Mouse (Mus musculus): ENCODE data around the gene Qpct.
A peak's percentile ranks its signal among the peaks of the same experiment; 100 is the strongest.

Gene Qpct

DNA sequence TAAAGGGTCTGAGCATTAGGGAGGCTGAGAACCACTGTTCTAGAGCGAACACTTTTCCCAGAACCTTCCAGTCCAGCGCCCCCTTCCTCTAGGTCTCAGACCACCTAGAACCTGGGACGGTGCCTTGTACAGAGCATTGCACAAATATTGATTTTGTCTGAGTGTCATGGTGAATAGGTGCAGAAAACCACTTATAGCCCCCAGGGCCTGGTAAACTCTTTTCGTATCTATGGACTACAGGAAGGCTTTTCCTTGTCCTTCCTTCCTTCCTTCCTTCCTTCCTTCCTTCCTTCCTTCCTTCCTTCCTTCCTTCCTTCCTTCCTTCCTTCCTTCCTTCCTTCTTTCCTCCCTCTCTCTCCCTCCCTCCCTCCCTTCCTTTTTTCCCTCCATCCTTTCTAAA, at the start of gene Qpct:
Qpct (plus strand) TSS at position 301 of the 400 bp plus-strand sequence.
- no peak for DNase-seq (ENCODE audit: low spot score)

DNA sequence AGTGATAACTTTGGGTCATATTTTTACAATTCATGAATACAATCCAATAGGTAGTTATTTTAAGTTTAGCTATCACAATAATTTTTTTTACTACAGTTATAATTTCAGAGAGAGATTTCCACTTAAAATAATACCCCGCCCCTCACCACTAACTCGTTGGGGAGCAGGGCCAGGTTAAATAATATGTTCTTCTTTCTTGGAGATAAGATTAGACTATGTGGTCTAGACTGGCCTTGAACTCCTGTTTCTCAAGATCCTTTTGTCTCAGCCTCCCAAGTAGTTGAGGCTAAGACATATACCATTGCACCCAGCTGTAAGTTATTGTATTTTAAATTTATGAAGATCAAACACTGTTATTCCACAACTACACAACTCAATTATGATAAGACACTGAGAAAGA, 38.1 kb upstream of the Qpct start:
- DNase-seq (ENCODE audit: low spot score) = no peak

DNA sequence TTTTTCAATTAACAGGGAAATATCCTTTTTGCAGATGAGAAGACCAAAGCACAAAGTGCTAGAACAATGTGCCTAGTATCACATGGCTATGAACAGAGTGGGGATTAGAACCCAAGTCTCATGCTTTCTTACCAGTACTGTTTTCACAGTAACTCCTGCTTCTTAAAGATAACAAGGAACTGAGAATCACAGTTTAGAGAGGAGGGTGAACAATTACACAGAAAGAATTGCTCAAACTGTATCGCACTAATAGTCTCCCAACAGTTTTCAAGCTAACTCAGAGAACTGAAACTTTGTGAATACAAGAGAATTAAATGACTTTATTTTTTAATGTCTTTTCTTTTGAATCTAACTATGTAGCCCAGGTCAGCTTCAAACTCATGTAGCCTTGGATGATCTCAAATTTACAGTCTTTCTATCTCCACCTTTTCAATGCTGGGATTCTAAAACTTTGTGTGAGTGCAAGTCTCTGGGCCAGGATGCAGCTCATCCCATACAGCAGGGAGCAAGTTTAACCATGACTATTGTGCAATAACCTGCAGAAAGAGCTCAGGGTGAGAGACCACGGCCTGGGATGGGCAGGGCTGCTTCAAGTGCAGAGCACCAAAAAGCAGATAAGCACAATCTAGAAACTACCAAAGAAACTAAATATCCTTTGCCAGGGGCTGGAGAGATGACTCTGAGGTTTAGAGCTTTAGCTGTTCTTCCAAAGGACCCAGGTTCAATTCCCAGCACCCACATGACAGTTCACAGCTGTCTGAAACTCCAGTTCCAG, 36.6 kb upstream of the Qpct start:
- DNase-seq (ENCODE audit: low spot score) = no peak

DNA sequence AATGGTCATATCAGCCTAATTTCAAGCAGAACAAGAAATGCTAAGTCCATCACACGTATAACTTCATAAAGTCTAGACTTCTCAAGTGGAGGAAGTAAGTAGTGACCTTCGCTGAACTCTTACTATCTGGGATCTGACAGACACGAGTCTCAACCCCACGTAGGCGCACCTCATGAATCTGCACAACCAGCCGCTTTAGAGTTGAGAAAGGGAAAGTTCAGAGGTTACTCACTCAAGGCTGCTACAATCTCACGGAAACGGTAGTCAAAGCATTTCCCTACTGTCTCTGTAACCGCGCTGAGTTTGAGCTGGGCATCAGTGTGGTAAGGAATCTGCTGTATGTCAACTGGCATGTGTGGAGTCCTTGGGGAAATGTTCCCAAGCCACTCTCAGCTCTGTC, 35.9 kb upstream of the Qpct start:
- DNase-seq (ENCODE audit: low spot score) = no peak

DNA sequence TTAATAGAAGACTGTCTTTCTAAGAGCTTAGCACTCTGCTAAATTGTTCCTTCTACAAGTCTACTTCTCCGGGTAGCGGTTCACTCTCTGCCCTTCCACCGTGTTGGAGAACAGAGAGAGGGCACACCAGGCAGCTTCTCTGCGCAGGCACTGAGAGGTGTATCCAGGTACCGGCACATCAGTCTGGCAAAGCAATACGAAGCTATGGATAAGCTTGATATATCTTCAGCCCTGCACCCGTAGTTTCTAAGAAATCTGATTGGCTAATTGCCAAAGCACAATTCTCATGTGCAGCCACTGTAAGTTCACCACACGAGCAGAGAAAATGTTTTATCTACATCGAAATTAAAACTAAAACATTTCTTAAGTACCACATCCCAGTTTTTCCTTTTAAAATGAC, 33.3 kb upstream of the Qpct start:
- no peak for DNase-seq (ENCODE audit: low spot score)

DNA sequence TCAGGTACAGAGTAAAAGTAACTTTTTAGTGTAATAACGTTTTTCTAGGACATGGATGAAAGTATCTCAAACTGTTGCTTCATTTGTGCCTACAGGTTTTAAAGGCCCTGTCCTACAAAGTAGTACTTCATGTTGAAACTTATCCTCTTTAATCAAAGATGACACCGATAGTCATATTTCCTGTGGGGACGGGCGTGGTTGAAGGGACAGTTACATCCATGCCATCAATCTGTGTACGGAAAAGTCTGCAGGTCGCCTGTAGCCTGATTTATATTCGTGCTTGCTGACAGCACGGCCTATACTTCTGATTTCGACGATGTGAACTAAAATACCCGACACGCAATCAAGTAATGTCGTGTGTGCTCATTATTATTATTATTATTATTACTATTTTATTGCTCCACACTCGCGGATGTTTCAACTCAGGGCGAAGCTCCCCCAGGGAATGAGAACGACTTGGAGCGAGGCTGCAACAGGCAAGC, 31.9 kb upstream of the Qpct start:
- DNase-seq (ENCODE audit: low spot score) = no peak

DNA sequence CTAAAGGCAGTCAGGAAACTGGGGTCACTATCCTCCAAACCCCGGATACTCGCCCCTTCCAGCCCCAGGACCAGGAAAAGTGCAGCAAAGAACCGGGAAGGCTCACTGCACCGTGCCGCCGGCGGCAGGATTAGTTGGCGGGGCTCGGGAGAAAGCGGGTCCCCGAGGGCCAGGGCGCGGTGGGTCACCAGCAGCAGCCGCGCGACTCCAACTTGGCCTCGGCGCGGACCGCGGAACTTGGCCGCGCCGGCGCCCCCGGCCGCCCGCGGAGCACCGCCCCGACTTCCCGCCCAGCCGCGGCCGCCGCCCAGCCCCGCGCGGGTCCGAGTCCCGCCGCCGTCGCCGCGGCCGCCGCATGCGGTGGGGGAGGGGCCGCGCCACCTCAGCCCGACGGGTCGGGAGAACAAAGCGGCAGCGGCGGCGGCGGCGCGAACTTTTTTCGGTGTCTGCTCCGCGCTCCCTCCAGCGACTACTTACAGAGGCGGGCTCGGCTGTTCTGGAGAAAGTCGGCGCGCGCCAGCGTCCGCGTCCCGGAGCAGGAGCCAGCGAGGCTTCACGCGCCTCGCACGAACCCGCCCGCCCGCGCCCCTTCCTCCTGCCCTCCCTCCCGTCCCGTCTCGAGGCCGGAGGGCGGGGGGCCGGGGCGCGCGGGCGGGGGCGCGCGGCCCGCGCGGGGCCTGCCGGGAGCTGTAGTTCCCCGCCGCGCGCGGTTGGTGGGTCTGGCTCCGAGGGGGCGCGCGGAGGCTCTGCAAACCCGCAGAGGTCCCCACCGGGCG, 31.3 kb upstream of the Qpct start, which contains the start of gene Prkd3:
Prkd3 (minus strand) TSS at position 609 of the 776 bp plus-strand sequence.
- DNase-seq (ENCODE audit: low spot score) = peak; percentile 79

DNA sequence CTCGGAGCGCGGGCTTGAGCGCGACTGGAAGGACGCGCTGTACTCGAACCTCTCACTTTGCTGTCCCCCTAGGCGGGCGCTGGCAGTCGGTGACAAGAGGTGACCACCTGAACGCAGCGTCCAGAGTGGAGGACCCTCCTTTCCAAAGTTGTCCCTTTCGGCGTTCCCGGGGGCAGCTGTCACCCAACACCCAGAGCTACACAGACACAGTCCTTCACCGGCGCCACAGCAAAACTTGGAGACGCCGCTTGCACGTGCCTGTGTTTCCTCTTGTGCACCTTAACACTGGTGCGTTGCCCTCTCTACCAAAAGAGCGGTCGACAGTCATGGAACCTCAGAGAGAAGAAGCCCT, 30.7 kb upstream of the Qpct start:
- DNase-seq (ENCODE audit: low spot score) = no peak

DNA sequence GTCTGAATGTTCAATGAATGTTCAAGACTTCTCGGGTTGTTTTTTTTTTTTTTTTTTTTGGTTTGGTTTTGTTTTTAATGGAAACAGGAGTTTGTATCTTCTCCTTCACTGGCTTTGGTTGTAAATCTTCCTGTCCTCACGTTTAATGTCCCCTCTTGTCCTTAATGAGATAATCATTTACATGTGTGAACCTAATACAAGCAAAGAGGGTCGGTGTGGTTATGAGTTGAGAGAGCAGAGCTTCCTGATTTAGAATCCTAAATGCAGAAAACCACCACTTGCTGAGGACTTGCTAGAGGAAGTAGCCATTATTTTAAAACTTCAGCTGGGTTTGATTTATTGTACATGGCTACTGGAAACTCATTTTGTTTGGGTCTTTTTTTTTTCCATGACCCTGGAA, 29.0 kb upstream of the Qpct start:
- no peak for DNase-seq (ENCODE audit: low spot score)

DNA sequence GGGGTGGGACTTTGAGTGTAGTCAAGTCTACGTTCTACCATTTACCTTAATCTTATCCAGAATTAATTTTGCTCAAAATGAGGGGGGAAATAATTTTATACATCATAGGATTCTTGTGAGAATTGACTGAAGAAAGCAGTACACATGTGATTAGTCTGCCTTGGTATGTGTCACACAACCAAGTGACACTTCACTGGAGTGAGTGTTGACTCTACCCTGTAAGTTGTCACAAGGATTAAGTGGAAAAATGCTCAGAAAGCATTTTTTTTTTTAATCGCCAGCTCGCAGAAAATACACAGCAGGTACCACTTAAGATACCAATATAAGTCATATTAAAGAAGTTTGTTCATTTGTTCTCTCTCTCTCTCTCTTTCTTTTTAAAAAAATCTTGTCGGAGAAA, 27.2 kb upstream of the Qpct start:
- no peak for DNase-seq (ENCODE audit: low spot score)

DNA sequence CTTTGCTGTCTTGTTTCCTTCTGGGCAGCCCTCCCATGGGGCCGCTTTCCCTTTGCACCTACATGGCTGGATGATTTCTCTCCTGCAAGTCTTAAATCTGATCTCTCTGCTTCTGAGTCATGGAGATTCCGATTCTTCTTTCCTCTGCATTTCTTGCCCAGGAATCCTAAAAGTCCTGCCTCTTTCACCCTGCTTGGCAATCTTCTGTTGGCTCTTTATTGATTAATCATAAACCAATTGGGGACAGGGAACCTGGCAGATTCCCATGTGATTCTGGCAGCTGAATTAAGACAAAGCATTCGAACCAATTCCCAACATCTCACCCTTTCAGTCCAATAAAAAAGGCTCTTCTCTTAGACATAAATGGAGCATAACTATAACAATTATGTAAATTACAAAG, 22.5 kb upstream of the Qpct start:
- DNase-seq (ENCODE audit: low spot score) = no peak

DNA sequence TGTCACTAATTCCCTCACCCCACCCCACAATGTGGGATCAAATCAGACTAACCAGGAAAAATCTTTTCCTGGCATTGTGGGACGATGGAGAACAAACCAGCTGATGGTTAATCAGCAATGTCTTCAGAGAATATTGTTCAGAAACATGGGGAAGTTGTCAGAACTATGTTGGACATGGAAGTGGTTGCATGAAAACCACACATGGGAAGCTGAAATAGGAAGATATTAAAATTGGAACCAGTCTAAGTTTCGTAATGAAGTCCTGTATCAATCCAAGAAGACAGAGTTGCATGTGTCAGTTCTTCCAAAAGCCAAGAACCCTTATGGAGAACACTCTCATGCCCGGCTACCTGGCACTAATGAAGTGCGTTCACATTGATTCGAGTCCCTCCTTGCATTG, 20.1 kb upstream of the Qpct start:
- no peak for DNase-seq (ENCODE audit: low spot score)

DNA sequence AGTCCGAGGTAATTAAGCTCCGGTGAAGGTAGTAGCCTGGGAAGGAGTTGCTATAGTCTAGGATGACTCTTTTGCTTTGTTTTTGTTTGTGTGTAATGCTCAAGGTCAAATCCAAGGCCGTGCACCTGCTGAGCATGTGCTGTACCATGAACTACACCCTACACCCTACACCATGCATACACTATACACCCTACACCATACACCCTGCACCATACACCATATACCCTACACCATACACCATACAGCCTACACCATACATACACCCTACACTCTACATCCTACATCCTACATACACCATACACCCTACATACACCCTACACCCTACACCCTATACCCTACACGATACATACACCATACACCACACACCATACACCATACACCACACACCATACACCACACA, 18.9 kb upstream of the Qpct start:
- DNase-seq (ENCODE audit: low spot score) = no peak

DNA sequence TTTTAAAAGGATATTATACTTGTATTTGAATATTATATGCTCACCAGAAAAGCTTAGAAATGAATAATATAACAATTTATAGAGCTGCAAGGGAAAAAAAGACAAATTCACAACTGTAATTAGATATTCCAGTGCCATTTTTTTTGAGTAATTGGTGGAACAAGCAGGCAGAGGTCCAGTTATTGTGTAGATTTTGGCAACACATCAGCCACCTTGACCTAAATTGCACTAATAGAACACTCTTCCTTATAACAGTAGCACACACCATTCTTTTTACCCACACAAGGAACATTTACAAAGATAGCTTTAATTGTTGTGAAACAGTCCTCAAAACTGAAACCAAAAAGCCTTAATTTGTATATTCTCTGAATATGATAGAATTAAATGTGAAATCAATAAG, 12.0 kb upstream of the Qpct start:
- DNase-seq (ENCODE audit: low spot score) = no peak

DNA sequence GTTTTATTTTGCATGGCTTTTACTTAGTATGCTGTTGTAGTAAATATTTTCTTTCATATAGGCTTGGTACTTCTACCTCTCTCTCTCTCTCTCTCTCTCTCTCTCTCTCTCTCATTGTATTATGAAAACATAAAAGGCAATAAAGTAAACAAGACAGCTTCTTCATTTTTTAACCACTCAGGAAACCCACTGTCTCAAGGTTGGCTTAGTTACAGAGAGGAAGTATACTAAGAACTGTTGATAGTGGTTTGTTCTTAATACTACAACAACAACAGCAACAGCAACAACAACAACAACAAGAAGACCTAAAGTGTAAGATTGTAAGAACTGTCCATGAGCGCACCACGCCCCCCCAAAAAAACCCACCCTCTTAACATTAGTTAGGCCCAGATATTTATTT, 8.0 kb upstream of the Qpct start:
- no peak for DNase-seq (ENCODE audit: low spot score)

DNA sequence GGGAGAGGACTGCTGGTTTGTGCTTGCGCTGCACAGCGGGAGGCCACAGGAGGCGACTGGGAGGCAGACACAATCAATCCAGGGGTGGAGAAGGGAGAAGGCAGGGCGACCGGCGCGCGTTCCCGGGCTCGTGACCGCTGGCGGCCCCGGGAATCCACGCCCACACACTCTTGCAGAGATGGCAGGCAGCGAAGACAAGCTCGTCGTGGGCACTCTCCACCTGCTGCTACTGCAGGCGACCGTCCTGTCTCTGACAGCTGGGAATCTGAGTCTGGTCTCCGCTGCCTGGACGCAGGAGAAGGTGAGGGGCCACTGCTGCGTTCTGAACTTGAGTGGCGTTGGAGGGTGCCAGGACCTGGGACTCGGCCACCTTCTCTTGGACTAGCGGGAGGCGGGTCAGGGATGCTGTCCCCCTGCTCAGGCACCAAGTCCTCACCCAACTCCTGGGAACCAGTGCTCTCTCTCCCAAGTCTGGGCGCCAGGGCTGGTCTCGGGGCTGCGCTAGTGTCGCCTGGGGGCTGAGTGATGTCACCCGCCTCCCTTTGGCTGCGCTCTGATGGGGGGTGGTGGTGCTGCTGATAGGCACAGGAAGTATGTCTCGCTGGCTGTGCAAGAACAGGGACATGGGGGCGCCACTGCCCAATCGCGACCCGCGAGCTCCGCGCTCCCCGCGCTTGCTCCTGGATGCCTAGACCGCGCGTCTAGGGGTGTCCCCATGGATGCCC, 544 bp downstream of the Qpct start:
- DNase-seq (ENCODE audit: low spot score) = peak; percentile 71

DNA sequence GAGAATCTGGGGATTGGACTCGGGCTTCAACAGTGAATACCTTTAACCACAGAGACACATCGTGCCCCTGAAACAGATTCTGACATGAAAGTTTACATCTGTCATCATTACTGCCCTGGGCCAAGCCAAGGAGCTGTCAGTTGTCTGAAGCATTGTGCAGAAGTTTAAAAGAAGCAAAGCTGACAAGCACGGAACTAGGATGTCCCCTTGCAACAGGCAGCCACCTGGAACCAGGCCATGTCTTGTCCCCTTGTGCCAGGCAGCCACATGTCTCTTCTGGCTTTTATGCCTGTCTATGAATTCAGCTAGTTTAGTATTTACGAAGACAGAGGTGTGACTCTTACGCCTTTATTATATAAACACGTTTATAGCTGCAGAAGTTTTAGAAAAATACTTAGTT, 6.6 kb downstream of the Qpct start:
- DNase-seq (ENCODE audit: low spot score) = no peak

DNA sequence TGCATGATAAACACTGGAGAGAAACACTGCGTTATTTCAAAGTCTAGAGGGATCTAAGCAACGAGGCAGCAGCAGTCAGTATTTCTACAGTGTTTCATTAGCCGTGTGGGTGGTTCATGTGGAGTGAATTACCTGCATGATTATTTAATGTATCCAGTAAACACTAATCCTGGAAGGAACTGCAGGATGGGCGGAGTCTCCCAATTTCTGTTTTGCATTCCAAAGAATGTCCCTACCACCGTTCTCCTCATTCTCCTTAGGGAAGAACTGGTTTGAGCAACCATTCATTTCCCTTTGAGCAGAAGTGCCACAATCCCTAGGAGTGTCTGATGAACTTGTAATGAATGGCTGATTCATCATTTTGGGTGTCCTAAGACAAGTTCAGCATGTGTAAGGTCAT, 8.5 kb downstream of the Qpct start:
- no peak for DNase-seq (ENCODE audit: low spot score)

DNA sequence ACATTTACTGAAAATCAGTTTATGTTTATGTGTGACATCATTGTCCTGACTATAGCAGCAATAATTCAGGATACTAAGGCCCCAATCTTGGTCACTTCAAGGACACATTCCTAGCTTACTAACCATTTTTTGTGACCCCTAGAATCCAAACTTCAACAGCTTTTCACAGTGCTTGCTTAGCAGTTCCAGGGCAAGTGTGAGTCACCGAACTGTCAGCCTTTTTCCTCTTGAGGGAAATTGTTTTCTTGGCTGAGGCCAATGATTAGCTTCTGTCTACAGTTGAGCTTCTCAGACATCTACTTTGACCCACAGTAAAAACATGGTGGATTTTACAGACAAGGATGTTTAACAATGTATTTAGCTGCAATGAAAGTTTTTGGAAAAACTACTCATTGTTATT, 12.5 kb downstream of the Qpct start:
- no peak for DNase-seq (ENCODE audit: low spot score)

DNA sequence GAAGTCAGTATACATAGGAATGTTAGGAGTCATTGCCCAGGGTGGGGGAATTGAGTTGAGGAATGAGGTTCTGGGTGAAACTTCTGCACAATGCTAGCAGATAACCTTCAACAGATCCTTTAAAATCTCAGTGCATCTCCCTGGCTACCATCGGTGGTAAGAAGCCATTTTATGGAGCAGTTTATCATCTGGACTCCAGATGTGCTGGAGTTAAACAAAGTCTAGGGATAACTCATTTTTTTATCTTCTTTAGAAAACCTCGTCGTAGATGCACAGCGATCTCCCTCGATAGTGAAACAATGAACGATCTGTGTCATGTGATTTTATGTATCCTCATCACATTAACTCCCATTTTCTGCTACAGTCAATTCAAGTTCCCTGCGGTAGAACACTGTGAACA, 16.9 kb downstream of the Qpct start:
- DNase-seq (ENCODE audit: low spot score) = no peak

DNA sequence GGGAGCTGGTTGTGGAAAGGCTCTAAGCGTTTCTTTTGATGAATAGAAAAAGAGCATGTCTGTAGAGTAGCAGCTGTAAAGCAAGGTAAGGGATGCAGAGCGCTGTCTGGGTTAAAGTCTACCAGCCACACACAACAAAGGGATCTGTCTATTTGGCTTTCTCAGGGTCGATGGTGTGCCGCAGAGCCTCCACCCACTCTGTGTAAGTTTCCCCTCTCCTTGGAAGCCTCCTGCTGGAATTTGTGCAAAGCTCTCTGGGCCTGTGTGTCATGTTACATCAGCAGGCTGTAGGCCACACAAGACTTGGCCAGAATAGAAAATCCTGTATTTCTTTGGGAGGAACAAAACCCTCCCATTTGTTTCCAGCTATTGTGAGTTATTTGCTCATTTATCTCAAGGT, 17.3 kb downstream of the Qpct start:
- no peak for DNase-seq (ENCODE audit: low spot score)

DNA sequence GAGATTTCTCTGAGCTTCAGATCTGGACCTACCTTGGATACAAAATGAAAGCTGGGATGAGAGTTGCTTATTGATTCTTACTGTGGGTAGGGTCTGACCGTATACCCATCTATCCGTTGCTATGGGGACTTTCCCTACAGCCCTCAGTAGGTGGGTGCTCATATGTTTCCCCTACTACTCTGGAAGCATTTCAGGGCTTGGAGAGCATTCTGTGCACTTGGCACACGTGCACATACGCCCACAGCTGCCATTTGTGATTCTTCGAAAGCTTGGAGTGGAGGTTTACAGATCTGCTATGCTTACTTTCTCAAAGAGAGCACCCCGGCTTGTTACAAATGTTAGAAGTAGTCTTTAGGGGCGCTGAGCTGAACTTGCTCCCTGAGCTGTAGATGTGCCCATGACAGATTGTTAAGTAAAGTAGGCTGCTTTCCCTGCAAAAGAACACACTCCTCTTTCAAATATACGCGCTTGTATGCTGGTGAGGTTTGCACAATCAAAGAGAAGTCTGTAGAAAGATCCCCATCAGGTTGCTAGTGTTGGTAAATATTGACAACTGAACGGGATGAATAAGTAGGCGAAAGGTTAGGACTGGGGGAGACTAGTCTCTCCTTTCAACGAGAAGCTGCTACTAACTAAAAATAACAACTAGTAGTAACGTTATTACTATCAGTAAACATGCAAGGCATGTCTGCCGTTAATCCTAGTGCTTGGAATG, 18.2 kb downstream of the Qpct start:
- DNase-seq (ENCODE audit: low spot score) = no peak
